Mouse (Mus musculus): ENCODE measurements at regions not wholly inside any gene's neighbourhood (a gene's known extent, or its start where the extent isn't known, plus 50 kb on each side); places are given as distances from the start of the nearest gene placed in this dataset.

DNA sequence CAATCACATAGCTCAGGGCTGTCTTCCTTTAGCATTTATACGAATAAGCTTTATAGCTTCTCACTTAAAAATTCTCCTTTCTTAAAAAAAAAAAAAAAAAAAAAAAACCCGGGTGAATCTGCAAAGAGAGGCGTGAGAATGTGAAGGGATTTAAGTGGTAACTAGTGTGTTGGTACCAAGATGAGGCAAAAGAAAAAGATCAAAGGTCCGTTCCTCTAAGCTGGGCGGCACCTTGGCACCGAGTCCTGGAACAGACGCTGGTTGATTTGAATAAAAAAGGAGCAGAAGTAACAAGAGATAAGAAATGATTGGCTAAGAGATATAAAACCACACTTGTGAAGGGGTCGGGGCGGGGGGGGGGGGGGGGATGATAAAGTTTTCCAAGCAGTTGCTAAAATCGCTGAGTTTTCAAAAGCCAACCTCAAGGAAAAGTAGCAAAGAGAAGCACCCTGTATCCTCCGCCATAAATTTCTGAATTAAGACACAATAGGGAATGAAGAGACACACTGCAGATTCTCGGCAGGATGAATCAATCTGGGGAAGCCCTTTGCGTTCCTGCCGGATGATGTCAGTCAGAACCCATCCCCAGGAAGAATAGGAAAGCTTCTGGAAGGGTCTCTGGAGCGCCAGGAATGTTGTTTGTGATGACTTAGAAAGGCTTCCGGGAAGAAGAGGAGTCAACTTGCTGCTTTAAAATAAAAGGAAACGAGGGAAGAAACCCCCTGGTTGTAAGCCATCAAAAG, 107.7 kb upstream of the Ankrd1 start:
- Histone ChIP-seq H3K36me3 (replicated peaks; ENCODE audit: low read length) (no peaks in the 10 kb centered on the region), H3K4me1 (peaks cover 18% of the 10 kb centered on the region), H3K9me3 (no peaks in the 10 kb centered on the region), H3K4me3 (replicated peaks) (no peak overlapping the region), H3K27me3 (replicated peaks) (no peaks in the 10 kb centered on the region)
- TF ChIP-seq FLI1 (IDR thresholded peaks at IDR 0.05; ENCODE audit: low read length) (no peak), GATA1 (IDR thresholded peaks at IDR 0.05; ENCODE audit: borderline replicate concordance, low read length) (no peak)

DNA sequence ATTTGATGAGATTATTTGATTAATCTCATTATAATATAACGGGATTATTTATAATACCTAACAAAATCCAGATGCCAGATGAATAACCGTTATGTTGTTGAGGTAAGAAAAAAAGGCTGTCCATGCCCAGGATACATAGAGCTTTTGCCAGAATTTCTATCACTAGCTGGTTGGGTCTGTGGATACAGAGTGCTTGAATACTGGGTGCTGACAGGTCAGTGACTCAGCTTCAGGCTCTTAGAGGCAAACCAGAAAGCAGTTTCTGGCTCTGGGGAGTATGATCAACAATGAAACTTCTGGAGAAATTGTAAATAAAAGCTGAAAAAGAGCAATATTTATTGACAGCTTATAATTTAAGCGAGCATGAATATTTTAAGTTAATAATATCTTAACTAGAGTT, 109.4 kb upstream of the Ankrd1 start:
- Histone ChIP-seq H3K4me3 (replicated peaks) (no peak overlapping the region), H3K36me3 (replicated peaks; ENCODE audit: low read length) (no peaks in the 10 kb centered on the region), H3K27me3 (replicated peaks) (no peaks in the 10 kb centered on the region), H3K9me3 (no peaks in the 10 kb centered on the region), H3K4me1 (peaks cover 12% of the 10 kb centered on the region)
- TF ChIP-seq GATA1 (IDR thresholded peaks at IDR 0.05; ENCODE audit: borderline replicate concordance, low read length) (no peak), FLI1 (IDR thresholded peaks at IDR 0.05; ENCODE audit: low read length) (no peak)

DNA sequence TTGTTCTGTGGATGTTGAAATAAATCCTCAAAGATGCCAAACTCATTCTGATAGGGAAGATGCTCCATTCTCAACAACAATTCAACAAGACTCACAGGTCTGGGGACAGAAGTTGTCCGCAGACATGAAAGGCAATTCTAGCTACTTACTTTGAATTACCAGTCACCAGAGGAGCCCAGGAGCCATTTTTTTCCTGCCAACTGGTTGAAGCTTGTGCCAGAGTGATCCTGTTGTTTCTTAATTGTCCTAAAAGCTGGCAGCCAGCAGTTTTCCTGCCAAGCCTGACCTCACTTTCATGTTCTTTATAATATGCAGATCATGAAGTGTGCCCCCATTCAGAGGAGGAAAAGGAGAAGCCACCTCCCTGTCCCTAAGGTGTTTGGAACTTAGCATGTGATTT, 110.0 kb upstream of the Ankrd1 start:
- Histone ChIP-seq H3K27me3 (replicated peaks) (no peaks in the 10 kb centered on the region), H3K36me3 (replicated peaks; ENCODE audit: low read length) (no peaks in the 10 kb centered on the region), H3K4me1 (peaks cover 7% of the 10 kb centered on the region), H3K9me3 (no peaks in the 10 kb centered on the region), H3K4me3 (replicated peaks) (no peak overlapping the region)
- TF ChIP-seq FLI1 (IDR thresholded peaks at IDR 0.05; ENCODE audit: low read length) (no peak), GATA1 (IDR thresholded peaks at IDR 0.05; ENCODE audit: borderline replicate concordance, low read length) (no peak)

DNA sequence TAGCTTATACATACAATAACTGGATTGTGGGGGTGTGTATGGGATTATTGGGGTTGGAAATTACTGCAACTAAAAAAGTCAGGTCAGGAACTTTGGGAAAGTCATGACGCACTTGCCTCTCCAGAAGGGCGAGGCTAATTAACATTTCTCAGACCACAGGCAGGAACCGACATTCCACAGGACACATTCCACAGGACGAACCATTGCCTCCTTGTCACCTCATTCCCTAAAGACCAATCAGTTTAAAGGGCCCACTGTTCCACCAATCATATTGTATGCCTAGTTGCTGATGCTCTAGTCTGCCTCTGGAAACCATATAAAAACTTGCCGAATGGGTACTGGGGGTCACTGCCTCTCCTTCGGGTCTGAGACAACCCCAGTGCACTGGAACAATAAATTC, 113.0 kb upstream of the Pcgf5 start:
- no peaks in the 10 kb centered on the region for H3K4me1 ChIP-seq
- H3K9me3 ChIP-seq = no peaks in the 10 kb centered on the region
- TF ChIP-seq FLI1 (IDR thresholded peaks at IDR 0.05; ENCODE audit: low read length) (no peak), GATA1 (IDR thresholded peaks at IDR 0.05; ENCODE audit: borderline replicate concordance, low read length) (no peak)
- H3K27me3 ChIP-seq (replicated peaks) = no peaks in the 10 kb centered on the region
- no peak overlapping the region for H3K4me3 ChIP-seq (replicated peaks)
- no peaks in the 10 kb centered on the region for H3K36me3 ChIP-seq (replicated peaks; ENCODE audit: low read length)

DNA sequence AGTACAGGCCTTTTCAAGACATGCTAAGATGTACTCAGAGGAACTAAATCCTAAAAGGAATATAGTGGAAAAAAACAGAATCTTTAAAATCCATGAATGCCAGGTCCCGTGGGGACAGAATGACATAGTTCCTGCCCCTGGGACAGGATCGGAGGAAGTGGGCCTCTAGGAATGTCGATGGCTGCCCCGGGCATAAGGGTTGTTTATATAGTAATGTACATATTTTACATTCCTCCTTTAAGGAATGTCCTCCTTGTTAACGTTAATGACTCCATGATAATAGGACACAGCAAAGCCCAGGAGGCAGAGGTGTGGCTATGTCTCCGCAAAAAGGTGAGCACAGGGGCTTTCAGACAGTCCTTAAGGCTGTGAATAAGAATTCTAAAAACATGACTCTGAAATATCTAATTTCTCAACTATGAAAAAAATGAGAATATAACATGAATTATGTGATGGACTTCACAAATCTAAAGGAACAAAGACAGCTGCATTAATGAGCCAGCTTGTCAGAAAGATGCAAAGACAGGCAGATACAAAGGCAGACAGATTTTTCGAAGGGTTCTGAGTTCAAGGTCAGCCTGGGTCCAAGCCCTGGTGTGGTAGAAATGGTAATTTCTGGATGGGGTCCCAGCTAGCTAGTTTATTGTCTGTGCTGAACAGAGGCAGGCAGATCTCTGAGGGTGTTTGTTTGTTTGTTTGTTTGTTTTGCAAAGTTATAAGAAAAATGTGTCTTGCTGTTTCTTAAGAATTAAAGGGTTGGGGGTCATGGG, 111.3 kb upstream of the Pcgf5 start:
- no peak for TF ChIP-seq GATA1 (IDR thresholded peaks at IDR 0.05; ENCODE audit: borderline replicate concordance, low read length)
- no peak for TF ChIP-seq FLI1 (IDR thresholded peaks at IDR 0.05; ENCODE audit: low read length)
- Histone ChIP-seq H3K9me3 (no peaks in the 10 kb centered on the region), H3K4me1 (no peaks in the 10 kb centered on the region), H3K36me3 (replicated peaks; ENCODE audit: low read length) (no peaks in the 10 kb centered on the region), H3K4me3 (replicated peaks) (no peak overlapping the region), H3K27me3 (replicated peaks) (no peaks in the 10 kb centered on the region)

DNA sequence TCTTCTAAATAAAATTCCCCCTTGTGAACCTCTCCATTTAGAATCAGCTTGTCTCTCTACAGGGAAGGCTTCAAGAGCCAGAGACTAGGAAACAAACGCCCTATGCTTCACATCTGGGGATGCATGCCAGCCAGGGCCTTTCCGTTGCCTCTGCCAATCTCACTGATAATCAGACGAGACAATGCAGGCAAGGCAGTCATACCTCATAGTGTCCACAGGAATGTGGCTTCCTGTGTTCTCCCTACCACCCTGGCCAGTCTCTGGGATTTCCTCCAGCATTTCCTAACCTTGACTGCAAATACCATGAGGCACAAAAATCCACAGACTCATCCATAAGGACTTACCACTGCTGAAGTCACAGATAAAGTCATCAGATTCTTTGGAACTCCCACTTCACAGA, 110.4 kb upstream of the Pcgf5 start:
- Histone ChIP-seq H3K27me3 (replicated peaks) (no peaks in the 10 kb centered on the region), H3K4me1 (peaks cover 4% of the 10 kb centered on the region; the same call in 1 of the 2 replicates)
- TF ChIP-seq GATA1 (IDR thresholded peaks at IDR 0.05; ENCODE audit: borderline replicate concordance, low read length) (no peak), FLI1 (IDR thresholded peaks at IDR 0.05; ENCODE audit: low read length) (no peak)

DNA sequence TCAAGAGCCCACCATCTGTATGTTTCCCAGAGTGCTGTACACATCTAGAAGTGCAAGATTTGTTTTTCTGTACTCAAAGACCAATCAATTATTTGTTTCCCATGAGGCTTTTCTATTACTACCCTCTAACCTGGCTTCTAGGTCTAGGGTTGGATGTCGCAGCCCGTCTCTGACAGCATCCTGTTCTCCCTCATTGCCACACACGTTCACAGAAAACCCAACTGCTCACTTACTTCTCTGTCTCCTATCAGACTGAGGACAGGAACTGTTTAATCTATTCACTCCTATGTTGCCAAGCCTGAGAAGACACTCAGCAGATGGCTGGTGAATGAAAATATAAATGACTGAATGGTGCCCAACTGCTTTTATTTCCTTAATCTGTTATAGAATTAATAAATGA, 109.6 kb upstream of the Pcgf5 start:
- Histone ChIP-seq H3K4me1 (peaks cover 4% of the 10 kb centered on the region; the same call in 1 of the 2 replicates), H3K4me3 (replicated peaks) (no peak overlapping the region), H3K27me3 (replicated peaks) (no peaks in the 10 kb centered on the region), H3K9me3 (no peaks in the 10 kb centered on the region), H3K36me3 (replicated peaks; ENCODE audit: low read length) (no peaks in the 10 kb centered on the region)
- TF ChIP-seq GATA1 (IDR thresholded peaks at IDR 0.05; ENCODE audit: borderline replicate concordance, low read length) = no peak
- TF ChIP-seq FLI1 (IDR thresholded peaks at IDR 0.05; ENCODE audit: low read length) = no peak

More for the DNA sequence above, 110.4 kb upstream of the Pcgf5 start:
- Histone ChIP-seq H3K9me3 (no peaks in the 10 kb centered on the region), H3K36me3 (replicated peaks; ENCODE audit: low read length) (no peaks in the 10 kb centered on the region), H3K4me3 (replicated peaks) (no peak overlapping the region)

DNA sequence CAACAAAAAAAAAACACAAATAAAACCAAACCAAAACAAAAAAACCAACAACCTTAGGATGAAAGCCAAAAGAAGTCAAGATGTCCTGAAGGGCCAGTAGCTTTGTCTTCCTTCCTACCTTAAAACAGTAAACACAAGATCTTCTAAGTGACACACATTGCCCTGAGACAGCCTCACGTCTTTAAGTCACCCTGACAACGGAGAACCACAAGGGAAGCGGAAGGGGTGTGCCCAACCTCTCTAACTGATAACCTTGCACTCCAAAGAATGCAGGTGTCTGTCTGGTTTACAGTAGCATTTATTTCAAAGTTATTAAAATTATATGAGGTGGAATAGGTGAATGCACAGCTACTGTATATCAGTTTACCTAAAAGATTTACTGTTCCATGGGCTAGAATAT, 105.7 kb upstream of the Pcgf5 start:
- no peaks in the 10 kb centered on the region for H3K27me3 ChIP-seq (replicated peaks)
- H3K4me1 ChIP-seq = peaks cover 4% of the 10 kb centered on the region; the same call in 1 of the 2 replicates
- H3K36me3 ChIP-seq (replicated peaks; ENCODE audit: low read length) = no peaks in the 10 kb centered on the region
- H3K4me3 ChIP-seq (replicated peaks) = no peak overlapping the region
- peaks cover 9% of the 10 kb centered on the region for H3K9me3 ChIP-seq
- TF ChIP-seq GATA1 (IDR thresholded peaks at IDR 0.05; ENCODE audit: borderline replicate concordance, low read length) = no peak
- TF ChIP-seq FLI1 (IDR thresholded peaks at IDR 0.05; ENCODE audit: low read length) = no peak

DNA sequence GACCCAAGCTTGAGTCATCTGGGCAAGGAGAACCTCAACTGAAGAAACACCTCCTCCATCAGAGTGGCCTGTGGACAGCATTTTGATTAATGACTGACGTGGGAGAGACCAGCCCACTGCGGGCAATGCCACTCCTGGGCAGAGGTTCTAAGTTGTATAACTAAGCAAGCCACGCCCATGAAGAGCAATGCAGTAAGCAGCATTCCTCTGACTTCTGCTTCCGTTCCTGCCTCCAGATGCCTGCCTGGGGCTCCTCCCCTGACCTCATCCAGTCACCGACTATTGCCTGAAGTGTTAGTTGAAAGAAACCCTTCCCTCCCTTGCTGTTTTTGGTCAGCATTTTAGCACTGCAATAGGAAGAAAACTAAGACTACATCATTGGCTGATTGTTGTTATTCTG, 105.2 kb upstream of the Pcgf5 start:
- TF ChIP-seq FLI1 (IDR thresholded peaks at IDR 0.05; ENCODE audit: low read length) = no peak
- no peak for TF ChIP-seq GATA1 (IDR thresholded peaks at IDR 0.05; ENCODE audit: borderline replicate concordance, low read length)
- peaks cover 14% of the 10 kb centered on the region for H3K9me3 ChIP-seq
- peaks cover 4% of the 10 kb centered on the region; the same call in 1 of the 2 replicates for H3K4me1 ChIP-seq
- H3K27me3 ChIP-seq (replicated peaks) = no peaks in the 10 kb centered on the region
- H3K36me3 ChIP-seq (replicated peaks; ENCODE audit: low read length) = no peaks in the 10 kb centered on the region
- H3K4me3 ChIP-seq (replicated peaks) = no peak overlapping the region

DNA sequence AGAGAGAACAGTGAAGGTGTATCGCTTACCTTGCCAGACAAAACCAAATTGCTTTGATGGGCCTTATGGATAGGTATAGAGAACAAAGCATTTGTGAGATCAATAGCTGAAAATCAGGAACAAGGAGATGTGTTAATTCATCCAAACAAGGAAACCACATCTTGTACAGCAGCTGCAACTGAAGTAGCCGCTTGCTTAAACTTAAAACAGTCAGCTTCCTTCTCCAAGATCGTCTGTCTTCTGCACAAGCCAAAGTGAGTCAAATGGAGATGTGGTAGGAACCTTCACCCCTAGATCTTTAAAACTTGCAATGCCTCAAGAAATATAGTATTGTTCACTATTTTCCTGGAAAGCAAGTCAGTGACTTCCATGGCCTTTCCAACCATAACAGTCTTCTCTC, 95.6 kb upstream of the Pcgf5 start:
- H3K4me1 ChIP-seq = no peaks in the 10 kb centered on the region
- peaks cover 9% of the 10 kb centered on the region for H3K9me3 ChIP-seq
- H3K27me3 ChIP-seq (replicated peaks) = no peaks in the 10 kb centered on the region
- no peaks in the 10 kb centered on the region for H3K36me3 ChIP-seq (replicated peaks; ENCODE audit: low read length)
- no peak overlapping the region for H3K4me3 ChIP-seq (replicated peaks)
- TF ChIP-seq GATA1 (IDR thresholded peaks at IDR 0.05; ENCODE audit: borderline replicate concordance, low read length) (no peak), FLI1 (IDR thresholded peaks at IDR 0.05; ENCODE audit: low read length) (no peak)

Measured in megakaryocyte, embryonic 14.5 days (primary cell).